Mouse (Mus musculus): ENCODE measurements around the gene Neurl1b.

Gene Neurl1b

DNA sequence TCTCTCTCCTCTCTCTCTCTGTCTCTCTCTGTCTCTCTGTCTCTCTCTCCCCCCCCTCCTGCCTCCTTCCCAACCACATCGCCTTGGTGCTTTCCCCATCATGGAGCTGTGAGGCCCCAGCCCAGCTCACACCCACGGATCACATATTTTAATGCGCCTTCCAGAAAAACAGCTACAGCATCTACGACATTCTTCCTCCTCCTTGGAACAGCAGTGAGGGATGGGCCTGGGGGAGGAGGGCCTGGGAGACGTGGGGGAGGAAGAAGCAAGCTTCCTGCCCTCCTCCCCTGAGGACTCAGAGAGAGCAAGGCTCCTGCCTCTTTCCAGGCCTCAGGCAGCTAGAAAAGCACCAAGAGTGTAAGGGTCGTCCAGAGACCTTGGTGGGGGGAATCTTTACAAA lies 17.3 kb upstream of the Neurl1b start:
- DNase-seq, result no peak

DNA sequence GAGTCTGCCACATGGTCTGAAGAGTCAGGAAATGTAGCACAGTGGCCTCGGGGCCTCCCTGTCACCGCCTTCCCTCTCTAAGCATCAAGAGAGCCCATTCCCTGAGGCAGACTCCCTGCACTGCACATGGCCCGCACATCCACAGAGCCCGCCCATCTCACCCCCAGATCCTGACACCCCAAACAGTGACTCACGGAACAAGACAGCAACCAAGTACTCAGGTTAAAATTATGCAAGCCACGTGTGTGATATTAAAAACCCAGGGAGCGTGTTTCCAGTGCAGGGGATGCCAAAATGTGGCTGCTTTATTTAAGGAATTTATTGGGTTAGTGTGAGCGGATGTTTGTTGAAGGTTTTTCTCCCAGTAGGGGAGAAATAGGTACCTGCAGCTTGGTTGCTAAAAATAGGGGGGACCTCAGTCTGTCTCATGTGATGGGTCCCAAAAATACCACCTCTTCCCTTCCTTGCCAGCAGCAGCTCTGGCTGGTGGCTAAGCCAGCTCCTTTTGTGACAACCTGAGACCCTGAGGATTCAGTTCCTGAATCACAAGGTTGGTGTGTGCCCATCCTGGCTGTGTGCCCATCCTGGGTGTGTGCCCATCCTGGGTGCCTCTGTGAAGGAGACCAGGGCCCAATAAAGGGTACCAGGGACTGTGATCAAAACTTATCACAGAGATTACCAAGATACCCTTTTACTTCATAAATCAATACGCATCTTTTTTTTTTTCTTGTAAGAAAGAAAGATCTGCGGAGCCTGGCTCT lies 9.1 kb upstream of the Neurl1b start:
- no peak for DNase-seq

DNA sequence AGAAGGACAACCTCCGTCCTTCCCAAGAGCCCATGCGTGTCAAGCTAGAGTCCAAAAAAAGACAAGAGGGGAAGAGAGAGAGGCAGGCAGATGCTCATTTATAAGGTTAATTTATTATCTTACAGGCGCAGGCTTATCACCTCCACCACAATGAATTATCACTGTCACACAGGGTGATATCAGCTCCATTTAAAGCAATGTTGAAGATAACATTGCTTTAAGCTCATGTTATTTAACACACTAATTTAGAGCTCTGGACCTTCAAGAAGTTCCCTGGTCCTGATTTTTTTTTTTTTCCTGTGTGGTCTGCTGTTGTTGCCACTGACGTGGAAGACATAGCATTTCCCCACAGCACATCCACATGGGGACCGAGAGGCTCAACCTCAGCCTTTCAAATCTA lies 1.7 kb upstream of the Neurl1b start:
- no peak for DNase-seq

DNA sequence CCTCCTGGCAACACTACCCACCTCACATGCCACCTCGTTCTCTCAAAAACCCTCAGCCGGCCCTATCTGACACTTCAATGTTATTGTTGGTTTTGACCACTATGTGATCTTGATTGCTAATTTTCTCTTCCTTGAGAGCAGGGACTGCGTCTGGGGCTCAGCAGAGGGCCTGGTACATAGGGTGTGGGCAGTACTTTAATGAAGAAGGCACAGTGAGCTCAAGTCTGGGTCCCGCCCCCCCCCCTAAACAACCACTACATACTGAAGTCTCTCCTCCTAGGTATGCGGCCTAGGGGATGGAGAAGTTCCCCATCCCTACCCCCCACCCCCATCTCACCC lies 476 bp upstream of the Neurl1b start:
- DNase-seq, result peak; percentile 17

DNA sequence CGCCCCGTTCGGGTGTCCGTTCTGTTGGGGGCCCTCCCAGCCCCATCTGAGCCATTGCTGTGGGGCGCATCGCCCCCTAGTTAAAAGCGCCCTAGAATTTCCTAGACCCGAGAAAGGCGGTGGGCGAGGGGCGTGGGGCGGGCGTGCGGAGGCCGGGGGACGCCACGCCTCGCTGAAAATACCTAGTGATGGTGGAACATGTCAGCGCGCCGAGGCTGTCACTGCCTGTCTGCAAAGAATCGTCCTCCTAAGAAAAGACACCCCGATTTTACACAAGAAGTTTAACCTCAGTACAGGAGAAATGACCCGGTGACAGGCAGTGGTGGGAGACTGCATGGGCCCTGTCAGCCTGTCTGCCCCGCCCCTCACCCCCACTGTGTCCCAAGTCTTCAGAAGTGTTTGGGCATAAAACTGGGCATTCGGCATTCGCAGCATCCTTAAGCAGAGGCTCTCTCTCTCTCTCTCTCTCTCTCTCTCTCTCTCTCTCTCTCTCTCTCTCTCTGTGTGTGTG lies 781 bp downstream of the Neurl1b start:
- no peak for DNase-seq

DNA sequence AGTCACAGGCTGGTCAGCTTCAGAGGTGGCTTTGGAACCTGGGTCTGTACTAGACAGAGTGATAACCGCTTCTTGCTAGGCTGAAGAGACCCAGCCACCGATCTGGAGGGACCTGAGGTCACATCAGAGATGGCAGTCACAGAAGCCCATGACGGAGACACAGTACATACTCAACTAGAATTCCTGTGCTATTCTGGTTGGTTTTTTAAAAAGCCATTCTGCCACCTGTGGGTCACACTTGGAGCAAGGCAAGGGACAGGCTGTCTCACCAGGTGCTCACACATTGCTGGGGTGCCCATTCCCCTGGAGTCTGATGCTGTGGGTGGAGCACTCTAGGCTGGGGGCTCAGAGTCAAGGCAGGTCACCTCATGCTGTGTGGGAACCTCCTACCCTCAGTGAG lies 1.5 kb downstream of the Neurl1b start:
- peak; percentile 11 for DNase-seq

DNA sequence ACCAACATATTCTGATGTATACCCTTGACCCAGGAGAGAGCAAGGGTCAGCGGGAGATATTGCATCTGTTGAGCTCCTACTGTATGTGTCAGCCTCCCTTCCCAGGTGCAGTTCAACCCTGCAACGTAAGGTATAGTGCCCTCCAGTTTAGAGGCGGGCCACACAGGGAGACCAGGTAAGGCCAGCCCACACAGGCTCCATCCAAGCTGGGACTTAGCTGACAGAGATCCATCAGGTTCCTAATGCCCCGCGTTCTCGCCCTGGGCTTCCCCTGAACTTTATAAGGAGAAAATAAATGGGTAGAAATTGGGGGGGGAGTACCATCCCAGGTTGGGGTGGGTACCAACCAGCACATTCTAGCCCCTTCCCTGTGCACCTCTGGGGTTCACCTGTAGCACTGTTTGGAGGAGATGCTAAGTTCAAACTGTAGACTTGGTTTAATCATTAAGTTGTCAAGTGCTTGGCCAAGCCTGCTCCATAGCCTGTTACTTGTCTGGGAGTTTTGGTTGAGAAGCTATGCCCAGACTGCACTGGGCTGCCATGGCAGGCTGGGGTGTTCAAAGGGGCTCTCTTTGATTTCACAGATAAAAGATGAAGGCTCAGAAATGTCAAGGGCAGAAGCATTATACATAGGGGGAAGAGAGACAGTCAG lies 3.3 kb downstream of the Neurl1b start:
- no peak for DNase-seq

DNA sequence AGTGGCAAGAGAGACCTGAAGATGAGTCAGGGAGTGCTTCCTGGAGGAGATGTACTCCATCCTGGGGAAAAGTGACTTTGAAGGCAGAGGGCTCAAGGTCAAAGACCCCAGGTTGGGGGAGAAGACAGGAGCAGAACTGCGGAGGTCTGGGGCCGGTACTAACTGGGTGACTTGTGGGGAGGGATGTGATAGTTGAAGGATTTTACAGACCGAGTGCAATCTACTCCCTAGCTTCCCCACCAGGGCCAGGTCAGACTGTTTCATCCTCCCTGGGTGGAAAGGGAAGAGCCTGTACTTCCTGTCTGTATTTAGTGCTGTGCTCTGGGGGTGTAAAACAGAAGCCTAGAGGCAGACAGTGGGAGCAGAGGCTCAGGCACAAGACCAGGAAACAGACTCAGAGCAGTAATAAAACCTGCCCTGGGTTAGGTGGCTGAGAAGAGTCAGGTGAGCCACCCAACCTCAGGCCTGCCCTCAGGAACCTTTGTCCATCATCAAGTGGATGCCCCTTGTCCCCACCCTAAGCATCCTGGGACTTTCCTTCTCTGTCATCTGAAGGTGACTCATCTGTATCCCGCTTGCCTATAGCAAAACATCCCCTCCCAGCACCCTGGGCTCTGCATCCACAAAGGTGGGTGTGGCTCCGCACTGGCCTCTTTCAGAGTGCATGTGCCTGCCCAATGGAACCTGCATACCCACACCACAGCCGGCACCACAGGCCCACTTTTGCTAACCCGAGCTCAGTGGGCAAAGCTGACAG lies 6.0 kb downstream of the Neurl1b start:
- DNase-seq, result no peak

DNA sequence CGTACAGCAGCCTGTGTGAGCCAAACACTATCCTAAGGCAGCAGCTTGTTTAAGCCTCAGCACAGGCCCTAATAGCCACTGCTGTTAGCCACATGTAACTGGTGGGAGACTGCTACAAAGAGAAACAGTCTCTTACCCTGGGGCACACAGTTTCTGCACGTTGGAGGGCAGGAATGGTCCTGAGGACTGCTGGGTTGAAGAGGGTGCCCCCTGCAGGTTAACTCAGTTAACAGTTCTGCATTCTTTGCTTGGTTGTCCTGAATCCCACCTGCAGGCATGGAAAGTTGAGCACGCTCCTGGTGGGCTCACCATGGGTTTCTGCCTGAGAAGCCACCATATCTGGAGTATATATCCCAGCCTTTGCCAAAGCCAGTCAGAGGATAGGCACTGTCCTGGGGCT lies 6.9 kb downstream of the Neurl1b start:
- DNase-seq, result peak; percentile 46

DNA sequence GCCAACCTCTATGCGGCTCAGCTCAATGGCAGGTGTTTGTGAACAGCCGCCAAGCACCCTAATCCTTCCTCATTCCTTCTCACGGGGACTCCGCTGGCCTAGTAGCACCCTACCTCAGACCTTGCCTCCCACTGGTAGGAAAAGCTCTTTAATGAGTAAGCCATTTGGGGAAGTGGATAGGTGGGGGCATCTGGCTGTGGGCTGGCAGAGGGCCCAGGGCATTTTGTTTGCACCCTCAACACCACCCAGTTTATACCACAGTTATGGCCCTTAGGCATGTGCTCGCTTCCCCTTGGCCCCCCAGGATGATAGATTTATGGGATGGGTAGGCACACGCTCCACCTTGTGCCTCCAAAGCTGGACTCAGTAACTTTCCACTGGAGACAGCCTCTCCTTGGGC lies 7.8 kb downstream of the Neurl1b start:
- DNase-seq, result no peak

DNA sequence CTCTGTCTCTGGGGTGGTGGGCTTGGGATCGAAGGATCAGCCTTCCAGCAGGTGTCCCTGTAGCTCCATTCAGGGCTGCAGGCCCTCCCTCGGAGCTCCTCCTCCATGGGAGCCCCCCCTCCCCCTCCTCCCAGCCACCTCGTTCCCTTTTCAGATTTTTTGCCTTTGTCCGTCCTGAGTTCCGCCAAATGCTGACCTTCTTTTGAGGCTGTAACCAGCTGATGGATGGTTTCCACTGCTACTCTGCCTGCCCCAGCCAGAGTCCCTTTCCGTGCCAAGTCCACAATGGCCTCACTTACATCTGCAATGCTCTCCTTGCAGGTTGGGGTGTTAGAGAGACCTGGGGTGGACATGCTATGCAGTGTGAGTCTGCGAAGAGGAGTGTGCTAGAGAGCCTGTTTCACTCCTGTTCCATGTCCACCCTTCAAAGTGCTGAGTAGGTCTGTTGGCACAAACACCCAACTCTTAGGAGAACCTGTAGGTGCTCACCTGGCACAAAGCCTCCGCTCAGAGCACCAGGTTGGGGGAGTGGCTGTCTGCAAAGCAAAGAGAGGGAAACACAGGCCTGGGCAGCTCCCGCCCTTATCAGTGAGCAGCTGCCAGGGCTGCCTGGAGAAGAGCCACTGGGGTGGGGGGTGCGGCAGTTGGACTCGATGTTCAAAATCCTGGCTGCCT lies 9.5 kb downstream of the Neurl1b start:
- no peak for DNase-seq

DNA sequence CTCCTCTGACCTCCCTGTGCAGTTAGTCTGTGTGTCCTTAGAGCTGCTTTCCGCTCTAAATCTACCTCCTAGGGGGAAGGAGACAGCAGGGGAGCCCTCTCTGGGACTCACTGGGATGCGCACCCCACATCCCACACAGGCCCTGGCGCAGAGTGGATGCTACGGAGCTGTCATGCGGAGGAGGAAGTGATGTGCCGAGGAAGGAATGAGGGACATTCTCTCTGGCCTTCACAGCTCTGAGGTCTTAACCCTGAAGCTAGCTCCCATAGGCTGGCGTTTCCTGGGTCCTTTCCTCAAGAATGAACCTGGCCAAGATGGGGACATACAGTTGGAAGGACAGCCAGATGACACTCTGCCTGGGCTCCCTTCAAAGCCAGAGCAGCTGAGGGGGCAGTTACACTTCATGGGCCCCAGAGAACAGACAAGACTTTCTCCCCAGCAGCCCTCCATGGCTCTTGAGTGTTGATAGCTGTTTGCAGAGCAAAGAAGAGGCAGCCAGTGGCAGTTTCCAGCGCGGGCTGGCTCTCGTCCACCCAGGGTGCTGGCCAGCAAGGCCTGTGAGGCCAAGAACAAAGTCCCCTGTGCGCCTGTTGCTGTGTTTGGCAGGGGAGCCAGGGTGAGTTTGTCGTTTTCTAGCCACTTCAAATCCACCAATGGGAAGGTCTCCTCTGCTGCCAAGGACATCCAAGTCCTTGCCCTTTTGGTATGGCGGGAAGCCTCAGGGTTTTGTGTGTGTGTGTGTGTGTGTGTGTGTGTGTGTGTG lies 10.5 kb downstream of the Neurl1b start:
- DNase-seq, result no peak

DNA sequence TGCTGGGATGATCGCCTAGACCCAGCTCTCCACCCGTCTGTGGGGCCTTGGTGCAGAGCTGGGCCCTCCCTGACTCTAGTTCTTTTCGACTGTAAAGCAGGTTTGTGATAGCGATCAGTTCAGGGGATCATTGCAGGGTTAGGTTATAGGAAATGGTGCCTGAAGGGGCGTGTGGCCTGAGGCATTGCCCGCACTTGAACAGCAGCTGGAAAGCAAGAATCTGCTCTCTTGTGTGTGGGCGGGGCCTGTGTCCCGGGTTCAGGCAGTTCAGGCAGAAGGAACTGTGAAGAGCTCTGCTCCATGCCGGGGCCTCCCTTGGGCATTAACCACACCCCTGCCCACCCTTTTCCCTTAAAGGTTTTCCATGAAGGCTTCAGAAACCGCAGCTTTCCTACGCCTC lies 18.7 kb downstream of the Neurl1b start:
- DNase-seq, result no peak

DNA sequence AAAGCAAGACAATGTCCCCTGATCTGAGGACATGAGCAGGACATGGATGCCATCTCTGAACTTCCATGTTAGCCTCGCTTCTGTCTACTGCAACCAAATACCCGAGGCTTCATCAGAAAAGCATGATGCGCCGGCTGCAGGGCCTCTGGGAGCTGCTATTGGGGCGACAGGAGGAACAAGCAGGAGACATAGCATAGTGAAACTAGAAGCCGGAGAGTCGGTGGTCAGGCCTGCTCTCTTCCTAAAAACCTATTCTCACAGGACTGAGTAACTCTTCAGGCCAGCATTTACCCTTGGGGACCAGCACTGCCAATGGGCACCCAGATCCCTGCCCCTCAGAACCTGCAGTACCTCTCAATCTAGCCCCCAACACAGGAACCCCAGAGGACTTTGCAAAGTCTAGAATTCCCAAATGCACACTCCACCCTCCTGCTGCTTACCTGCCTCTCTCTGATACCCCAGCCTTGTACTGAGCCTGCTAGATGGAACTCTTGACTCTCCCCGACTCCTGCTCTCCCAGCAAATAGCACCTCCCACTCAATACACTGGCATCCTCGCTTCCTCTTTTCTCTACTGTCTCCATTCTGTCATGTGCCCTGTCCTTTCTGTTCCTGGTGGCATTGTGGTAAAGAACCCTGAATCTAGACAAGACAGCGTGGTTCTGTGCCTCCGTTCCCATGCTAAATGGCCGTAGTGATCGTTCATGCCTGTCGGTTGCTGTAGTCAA lies 22.6 kb downstream of the Neurl1b start:
- DNase-seq, result no peak

DNA sequence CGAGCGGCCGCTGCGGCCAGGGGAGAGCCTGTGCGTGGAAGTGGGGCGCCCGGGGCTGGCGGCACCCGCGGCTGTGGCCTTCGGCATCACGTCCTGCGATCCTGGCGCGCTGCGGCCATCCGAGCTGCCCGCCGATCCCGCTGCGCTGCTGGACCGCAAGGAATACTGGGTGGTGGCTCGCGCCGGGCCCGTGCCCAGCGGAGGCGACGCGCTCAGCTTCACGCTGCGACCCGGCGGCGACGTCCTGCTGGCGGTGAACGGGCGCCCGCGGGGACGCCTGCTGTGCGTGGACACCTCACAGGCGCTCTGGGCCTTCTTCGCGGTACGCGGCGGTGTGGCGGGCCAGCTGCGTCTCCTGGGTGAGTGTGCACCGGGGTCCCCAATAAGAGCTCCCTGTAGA lies 24.4 kb downstream of the Neurl1b start:
- no peak for DNase-seq

DNA sequence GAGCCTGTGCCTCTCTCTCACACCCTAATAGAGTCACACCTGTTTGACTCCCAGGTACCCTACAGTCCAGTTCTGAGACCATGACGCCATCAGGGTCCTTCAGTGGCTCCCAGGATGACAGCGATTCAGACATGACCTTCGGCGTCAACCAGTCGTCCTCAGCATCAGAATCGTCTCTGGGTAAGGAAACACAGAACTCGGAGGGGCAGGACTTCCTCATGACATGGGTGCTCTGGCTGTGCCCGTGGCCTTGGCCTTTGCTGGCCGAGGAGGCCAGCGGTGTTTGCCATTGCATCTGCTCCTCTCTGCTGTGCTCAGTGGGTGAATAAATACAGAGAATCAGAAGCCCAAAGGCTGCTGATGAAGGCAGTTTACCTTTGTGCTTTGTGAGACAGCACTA lies 26.4 kb downstream of the Neurl1b start:
- DNase-seq, result no peak

DNA sequence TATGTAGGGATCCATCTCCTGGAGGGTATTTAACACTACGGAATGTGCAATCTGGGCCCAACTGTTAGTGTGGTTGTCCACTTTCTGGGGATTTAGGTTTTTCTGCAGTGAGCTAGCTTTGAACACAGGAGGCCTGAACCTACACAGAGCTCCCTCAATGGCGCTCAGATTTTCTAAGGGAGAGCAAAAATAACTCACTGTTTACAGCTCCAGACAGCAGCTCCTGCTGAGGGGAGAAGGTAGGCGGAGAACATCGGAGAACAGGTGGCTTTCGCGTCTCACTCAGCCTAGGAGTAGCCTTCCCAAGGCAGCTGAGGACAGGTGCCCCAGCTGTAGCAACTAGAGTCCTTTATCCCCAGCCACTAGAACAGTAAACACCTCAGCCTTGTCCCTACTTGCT lies 27.6 kb downstream of the Neurl1b start:
- no peak for DNase-seq

DNA sequence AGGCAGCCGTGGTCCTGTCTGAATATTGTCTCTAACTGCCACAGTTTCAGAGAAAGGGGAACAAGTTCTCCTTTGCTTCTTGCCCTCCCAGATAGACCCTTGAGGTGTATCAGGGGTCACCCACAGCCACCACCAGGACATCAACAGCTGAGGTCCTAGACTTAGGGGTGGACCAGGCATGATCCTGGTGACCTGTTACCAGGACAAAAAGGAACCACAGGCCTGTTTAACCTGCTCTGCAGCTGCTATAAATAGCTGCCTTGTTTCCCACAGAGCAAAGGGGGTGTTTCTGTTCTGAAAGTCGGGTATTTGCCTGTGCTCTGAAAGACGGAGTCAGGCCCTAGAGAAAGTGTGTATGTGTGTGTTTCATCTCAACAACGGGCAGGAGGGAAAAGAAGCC lies 29.2 kb downstream of the Neurl1b start:
- DNase-seq, result no peak

DNA sequence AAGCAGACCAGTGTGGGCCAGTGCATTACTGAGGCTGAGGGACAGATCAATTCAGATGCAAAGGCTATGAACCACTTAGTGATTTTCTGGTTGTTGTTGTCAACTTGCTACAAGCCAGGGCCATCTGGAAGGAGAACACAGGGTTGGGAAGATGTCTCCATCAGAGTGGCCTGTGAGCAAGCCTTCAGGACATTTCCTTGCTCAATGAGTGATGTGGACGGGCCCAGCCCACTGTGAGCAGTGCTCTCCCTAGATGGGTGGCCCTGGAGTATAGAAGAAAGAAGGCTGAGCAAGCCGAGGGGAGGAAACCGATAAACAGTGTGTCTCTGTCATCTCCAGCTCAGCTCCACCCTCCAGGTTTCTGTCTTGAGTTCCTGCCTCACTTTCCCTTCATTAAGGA lies 34.8 kb downstream of the Neurl1b start:
- DNase-seq, result no peak

DNA sequence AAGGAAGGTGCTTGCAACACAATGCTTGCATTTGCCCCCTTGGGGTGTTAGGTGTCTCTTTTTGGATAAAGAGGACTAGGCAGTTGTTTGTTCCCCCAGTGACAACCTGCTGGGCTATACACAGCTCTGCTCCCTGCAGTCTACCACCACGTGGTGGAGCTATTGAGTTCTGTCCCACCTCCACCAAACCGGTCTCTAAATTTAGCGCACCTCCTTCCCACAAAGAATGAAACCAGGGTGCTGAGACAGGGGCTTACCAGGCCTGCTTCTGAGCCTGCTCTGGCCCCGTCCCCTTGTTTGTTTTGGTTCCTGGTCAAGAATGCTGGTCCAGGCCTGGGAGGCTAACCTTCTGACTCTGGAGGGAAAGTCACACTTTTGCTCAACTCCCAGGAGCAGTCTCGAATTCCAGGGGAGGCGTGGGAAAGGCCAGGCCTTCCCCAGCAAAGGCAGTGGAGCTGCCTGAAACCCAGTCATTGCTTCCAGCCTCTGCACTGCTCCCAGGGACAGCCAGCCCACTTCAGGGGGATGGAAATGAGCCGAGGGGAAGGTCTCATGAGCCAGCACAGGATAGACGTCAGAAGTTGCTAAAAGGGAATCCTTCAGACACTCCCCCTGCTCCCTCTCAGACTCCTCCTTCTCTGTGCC lies 37.1 kb downstream of the Neurl1b start:
- peak; percentile 67 for DNase-seq

DNA sequence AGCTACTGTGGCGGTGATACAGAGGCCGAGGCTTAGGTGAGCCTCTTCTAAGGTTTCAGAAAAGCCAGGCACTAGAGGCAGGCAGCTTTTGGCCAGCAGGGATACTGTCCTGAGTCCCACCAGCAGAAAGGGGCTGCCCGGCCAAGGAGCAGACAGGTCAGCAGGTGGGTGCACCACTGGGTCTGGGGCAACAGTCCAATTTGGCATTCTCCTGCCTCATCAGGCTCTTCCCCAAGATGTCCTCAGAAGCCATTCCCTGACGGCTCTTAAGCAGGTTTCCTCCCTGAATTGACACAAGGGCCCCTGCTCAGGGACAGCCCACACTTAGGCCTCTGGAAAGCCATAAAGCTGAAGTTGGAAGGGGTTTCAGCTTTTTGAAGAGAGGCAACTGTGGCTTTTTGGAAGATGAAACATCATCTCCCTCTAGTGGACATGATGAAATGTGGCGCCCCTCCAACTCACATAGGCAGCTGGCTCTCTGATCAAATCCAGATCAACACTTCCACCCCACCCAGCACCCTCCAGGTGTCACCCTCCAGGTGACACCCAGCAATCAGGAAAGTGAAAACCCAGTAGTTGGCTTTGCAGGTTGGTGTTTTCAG lies 37.8 kb downstream of the Neurl1b start:
- peak; percentile 42 for DNase-seq
